Mouse (Mus musculus): Measurements from ENCODE around the gene Hmgxb4.

Hmgxb4 gene

DNA sequence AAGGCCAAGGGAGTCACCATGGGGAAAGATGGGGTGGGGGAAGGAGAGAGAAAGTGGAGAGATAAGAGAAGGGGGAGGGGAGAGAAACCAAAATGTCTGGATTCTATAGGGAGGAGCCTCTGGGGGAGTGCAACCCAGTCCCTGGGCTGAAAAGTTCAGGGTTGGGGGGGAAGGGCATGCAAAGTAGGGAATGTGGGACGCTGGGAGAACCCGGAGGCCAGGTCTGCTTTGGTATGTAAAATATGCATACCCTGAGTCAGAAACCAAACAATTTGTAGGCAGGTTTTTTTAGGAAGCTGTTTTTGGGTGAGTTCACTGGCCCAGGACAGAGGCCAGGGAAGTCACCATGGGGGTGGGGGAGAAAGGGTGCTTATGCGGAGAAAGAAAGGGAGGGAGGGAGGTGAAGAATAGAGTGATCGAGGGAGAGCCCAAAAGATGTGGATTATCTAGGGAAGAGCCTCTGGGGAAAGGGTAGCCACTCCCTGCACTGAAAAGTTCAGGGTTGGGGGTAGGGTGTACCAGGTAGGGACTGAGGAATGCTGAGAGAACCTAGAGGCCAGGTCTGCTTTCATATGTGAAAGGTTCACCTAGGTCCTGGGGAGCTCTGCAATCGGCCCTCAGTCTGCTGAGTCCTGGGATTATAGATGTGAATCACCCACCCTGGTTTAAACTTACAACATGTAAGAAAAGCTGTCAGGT, 25.3 kb downstream of the Hmgxb4 start:
- DNase-seq (ENCODE audit: low read depth) = no peak

DNA sequence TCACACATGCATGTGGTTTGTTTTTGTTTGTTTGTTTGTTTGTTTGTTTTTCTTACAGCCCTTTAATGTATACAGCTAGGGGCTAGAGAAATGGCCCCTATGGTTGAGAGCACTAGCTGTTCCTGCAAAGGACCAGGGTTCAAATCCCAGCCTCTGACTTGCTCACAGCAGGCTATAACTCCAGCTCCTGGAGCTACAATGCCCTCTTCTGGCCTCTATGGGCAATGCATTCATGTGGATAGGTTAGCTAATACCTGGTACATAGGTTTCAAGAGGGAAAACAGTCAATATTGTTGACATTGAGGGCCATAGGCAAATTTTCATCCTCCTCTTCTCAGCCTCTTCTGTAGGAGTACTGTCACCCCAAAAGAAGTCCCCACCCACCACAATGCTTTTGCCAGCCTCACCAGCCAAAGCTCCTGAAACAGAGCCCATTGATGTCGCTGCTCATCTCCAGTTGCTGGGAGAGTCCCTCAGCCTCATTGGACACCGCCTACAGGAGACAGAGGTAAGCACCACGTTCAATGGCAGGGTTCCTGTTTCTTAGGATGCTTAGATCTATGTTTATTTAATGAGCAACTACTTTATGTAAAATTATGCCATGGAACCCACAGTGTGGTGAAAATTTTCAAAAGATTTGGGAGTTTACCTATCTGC, 30.6 kb downstream of the Hmgxb4 start:
- peak; percentile 29 for DNase-seq (ENCODE audit: low read depth)

DNA sequence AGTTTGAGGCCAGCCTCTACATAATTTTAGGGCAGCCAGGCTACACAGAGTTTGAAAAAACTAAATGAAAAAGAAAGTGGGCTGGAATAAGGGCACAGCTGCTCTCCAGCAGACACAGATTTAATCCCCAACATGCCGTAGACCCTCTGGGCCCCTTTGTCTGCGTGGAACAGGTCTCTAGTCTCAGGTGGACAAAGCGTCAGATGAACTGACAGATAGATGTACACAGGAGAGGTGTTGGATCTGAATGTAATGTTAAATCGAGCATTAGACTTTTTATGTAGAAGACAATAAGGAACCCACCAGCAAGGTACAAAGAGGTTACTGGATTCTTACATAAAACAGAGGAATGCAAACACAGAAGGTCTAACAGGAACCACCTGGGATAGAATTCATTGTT, 32.7 kb downstream of the Hmgxb4 start:
- no peak for DNase-seq (ENCODE audit: low read depth)

DNA sequence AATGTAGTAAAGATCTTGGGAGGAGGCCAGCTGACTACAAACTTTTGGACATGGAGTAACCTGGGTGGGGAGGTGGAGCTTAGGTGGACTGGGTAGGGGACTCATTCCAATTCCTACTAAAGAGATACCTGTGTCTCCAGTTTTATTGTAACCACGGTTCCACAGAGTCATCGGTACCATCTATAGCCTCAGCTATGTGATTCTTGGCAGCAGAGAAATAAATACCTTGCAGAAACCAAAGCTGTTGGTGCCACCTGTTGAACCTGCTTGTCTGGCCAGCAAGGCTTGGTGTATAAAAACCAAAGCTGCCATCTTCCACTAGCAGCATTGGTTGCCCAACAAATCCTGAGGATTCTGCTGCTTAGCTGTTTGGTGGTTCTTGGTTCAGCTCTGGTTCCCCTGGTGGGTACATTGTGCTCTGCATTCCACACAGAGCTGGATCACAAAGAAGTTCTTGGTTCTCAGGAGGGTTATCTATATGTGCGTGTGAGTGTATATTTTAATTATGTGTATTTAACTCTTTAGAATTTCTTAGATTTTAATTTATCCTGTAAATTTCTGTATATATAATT, 37.4 kb downstream of the Hmgxb4 start:
- DNase-seq (ENCODE audit: low read depth) = no peak

DNA sequence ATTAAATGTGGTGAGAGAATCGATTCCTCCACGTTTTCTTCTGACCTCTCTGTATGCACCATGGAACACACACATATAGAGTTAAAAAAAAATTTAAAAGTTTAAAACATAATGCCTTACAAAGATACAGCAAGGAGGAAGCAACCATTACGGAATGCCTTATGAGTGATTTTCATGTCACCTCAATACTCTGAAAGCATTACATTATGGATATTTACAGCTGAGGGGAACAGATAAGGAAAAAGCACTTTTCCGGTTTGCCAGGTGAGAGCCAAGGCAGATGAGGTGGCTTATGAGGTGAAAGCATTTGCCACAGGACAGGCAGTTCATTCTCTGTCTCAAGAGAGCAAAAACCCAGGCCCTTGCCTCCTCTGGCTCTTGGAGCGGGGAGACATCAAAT, 39.8 kb downstream of the Hmgxb4 start:
- no peak for DNase-seq (ENCODE audit: low read depth)

DNA sequence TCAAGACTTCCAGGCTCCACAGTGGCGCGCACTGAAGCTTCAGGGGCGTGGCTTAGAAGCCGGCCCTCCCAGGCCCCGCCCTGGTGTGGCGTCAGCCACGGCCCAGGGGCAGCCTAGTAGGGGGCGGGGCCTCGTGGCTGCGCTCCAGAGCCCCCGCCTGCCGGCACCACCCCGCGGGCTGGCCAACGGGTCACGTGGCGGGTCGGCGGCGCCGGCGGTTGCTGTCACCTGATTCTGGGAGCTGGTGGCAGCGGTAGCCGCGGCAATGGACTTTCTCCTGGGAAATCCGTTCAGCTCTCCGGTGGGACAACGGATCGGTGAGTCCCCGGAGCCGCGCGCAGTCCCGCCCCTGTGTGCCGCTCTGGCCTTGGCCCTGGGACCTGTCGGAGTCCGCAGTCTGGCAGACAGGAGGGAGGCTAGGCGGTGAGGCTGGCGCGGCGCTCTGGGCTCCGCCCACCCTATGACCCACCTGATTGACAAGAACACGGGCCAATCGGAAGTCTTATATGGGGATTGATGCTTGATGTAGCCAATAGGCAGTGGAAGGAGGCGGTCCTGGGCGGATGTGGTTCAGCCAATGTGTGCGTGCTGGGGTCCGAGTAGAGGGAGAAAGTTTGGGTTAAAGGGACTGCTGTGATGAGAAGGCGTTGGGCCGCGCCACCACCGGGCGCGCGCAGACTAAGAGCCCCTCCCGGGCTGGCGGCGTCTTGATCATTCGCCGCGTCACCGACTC, 40.5 kb downstream of the Hmgxb4 start, which contains the start of gene Tom1:
Gene Tom1 (plus strand): TSS at position 195 of the 733 bp plus-strand sequence.
- peak; percentile 100 for DNase-seq (ENCODE audit: low read depth)

DNA sequence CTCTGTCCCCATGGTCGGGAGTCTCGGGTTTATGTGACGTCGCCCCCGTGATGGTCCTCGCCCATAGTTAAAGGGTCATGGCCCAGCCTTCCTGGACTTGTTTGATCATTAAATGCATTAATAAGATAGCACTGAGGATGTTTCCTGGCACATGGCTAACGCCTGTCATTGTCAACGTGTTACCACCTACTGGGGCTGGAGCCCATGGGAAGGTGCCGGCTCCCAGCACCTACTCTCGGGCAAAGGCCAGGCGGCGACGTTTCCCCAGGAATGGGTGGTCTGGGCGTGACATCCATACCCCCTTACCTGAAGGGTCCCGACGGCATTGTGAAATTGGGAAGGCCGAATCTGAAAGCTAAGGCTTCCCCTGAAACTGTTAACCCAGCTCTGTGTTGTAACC, 41.1 kb downstream of the Hmgxb4 start:
- DNase-seq (ENCODE audit: low read depth) = no peak

DNA sequence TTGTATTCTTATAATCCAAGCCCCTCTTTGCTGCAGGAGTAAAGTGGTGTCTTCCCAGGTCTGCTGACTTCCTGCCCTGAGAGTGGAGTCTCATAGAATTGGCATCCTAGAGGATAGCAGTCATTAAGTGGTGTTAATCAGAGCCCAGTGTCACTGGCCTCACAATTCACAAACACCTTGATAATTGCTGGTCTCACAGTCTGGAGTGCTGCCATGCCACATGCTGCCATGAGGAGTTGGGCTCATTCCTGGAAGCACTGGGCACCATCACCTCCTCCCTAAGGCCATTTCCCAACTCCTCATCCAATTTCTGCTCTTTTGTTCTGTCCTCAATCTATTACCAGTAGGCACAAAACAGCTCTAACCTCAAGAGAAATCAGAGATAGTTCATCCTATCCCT, 42.5 kb downstream of the Hmgxb4 start:
- no peak for DNase-seq (ENCODE audit: low read depth)

DNA sequence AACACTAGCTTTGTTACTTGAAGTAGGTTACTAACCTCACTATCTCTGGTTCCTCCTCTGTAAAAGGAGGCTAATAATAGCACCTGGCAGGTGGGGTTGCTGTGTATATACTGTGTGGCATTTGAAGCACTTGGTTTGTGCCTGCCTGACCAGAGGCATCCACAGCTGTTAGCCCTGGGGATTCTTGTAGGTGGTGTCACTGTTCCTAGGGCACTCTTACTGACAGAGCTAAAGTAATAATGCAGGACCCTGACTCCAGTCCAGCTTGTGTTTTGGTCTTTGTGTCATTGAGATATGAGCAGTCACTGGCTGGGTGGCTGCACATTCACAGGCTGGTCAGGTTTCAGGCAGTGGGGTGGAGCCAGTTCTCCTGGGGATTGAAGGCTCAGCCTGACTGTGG, 45.3 kb downstream of the Hmgxb4 start:
- no peak for DNase-seq (ENCODE audit: low read depth)

DNA sequence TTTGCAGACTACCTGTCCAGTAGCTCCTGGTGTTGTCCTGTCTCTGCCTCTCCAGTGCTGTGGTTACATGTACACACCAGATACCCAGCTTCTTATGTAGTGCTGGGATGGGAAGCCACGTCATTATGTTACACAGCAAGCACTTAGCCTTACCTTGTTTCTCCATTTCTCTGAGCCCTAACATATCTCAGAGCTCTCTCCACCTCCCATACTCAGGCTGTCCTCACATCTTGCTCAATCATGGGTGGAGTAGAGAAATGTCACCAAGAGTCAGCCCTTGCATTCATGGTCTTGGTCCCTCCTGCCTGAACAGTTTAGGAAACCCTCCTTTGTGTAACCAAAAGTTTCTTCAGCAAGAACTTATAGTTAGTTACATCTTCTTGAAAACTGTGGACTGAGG, 46.6 kb downstream of the Hmgxb4 start:
- no peak for DNase-seq (ENCODE audit: low read depth)

DNA sequence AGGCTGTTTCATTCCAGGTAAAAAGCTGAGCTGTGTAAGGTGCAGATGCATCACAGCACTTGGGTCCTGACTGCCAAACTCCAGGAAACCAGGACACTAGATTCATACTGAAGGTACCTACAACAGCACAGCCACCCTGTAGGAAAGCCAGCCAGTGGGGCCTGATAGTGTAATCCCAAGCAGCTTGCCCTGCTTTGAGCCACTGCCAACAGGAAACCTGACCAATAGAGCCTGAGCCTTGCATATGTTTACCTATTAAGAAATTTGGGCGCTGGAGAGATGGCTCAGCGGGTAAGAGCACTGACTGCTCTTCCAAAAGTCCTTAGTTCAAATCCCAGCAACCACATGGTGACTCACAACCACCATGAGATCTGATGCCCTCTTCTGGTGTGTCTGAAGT, 49.0 kb downstream of the Hmgxb4 start:
- no peak for DNase-seq (ENCODE audit: low read depth)

DNA sequence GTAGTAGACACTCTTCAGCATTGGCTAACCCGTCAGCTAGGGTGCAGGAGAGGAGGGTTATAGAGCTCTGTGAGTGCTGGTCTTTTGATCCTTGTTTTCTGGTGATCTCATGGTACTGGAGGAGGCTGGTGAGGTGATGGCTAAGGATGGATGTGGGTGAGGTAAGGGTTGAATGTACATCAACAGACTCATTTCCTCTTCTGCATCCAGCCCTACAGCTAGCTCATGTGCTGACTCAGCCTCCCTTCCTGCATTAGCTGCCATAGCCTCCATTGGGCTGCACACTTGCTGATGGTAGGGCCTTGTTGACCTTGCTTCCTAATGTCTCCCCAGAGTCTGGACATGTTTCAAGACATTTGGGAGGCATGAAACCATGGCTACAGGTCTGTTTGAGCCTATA, 49.8 kb downstream of the Hmgxb4 start:
- no peak for DNase-seq (ENCODE audit: low read depth)

DNA sequence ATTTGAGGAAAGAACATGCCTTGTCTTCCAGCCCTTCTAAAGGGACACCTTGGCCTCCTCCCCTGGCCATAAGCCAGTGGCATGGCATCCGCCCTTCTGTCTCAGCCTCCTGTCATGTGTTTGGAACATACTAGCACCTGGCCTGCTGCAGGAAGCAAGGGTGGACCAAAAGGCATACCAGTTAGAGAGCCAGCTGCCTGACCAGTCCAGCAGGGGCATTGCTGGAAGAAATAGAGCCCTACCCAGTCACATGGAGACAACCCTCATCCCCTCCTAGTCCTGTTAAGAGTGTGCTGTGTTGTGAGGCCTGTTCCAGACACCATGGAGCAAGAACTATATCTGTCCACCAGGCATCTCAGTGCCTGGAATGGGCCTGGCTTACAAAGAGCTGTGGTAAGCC, 53.1 kb downstream of the Hmgxb4 start:
- no peak for DNase-seq (ENCODE audit: low read depth)

DNA sequence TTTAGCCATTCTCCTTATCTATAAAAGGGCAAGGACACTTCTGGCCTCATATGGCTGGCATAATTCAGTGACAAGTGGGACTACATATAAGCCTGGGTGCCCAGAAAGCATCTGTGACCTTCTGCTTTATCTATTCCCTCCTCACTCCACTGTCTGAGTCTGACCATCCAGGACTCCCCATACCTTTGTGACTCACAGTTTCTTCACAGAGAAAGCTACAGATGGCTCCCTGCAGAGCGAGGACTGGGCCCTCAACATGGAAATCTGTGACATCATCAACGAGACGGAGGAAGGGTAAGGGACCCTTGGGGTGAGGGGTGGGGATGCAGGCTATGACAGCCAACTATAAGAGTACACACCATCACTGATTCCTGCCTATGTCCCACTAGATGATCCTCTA, 54.6 kb downstream of the Hmgxb4 start:
- DNase-seq (ENCODE audit: low read depth) = no peak

DNA sequence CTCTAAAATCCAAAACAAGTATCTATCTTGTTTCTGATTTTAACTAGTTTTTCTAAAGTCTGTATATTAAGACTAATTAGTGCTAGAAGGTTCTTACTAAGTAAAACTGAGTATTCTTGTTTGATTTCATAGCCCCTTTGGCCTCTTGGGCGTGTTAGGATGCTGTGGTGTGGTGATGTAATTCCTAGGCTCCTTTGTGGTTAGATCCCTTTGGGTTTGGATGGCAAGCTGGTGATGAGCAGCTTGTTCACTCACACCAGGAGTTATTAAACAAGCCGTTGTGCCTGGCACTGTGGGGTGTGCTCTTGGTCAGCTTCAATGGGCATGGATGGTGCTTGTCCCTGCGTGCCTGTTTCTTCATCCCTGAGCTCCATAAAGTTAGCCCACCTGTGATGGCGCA, 60.2 kb downstream of the Hmgxb4 start:
- DNase-seq (ENCODE audit: low read depth) = no peak

DNA sequence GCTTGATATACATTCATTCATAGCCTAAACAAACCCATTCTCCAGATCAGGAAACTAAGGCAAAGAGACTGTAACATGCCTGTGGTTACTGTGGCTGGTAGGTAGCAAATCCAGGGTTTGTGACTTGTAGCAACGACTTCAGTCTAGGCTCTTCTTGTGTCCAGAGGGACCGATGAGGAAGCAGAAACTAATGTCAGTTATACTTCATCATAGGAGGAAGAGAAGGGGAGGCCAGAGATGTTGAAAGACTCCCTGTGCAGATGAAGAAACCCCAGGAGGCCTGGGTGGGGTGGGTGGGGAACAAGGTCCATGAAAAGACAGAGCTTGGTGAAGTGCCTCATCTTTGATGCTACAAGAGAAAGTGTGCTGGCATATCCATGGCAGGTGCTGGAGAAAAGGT, 62.5 kb downstream of the Hmgxb4 start:
- no peak for DNase-seq (ENCODE audit: low read depth)

DNA sequence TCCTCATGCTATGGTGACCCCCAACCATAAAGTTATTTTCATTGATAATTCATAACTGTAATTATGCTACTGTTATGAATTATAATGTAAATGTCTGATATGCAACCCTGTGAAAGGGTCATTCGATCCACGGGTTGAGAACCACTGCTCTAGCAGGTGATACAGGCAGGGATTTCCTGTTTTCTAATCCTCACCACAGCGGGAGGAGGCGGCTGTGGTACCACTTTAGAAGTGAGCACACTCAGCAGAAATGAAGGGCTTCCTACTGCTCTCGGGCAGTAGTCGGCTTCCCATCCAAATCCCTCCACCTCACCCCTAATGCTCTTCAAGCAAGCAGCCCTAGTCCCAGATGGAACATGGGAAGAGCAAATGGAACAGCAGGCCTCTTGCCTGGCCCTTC, 66.9 kb downstream of the Hmgxb4 start:
- no peak for DNase-seq (ENCODE audit: low read depth)

DNA sequence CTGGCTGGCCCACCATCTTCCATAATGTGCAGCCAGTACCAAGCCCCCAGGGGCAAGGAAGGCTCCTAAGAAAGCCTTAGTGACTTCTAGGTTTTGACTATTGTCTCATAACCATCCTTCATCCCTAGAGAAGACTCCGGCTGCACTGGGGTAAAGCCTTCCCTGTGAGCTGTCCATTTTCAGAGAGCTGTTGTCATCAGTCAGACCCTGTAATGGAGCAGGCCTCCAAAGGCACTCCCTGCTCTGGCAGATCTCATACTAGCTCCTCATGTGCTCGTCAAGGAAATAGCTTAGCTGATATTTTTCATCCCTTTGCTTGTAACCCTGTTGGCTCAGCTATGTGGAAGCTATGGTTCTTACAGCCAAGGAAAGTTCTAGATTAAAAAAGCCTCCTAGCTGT, 67.7 kb downstream of the Hmgxb4 start:
- no peak for DNase-seq (ENCODE audit: low read depth)

DNA sequence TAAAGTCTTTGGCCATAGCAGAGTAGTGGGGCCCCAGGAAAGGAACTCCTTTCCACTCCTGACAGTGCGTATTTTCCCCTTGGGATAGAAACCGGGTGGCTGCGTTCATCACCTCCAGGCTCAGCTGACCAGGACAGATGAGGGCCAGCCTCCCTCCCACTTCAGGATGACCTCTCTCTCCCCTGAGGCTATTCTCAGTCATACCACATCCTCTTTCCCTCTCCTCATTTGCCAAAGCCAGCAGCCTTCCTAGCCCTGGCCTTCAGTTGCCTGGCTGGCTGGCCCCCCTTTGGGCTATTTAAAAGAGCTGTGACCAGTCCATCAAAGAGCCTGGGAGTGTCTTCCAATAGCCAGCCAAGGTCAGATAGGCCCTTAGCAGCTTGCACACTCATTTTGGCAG, 70.1 kb downstream of the Hmgxb4 start:
- no peak for DNase-seq (ENCODE audit: low read depth)

DNA sequence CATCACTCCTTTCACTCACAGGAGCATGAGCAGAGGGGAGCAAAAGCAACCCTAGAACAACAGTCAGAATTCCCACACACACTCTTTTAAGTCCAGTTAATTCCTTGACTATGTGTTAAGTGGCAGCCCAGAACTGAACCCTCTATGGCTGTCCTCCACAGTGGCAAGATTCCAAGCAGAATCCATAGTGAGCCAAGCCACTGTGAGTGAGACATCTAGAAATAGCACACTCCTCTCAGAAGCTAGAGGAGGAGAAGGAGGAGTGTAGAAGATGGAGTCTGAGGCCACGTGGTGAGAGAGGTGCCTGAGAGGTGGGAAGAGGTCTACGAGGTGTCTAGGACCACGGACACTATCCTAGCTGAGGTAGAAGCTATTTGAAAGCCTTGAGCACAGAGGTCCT, 71.6 kb downstream of the Hmgxb4 start:
- DNase-seq (ENCODE audit: low read depth) = no peak

DNA sequence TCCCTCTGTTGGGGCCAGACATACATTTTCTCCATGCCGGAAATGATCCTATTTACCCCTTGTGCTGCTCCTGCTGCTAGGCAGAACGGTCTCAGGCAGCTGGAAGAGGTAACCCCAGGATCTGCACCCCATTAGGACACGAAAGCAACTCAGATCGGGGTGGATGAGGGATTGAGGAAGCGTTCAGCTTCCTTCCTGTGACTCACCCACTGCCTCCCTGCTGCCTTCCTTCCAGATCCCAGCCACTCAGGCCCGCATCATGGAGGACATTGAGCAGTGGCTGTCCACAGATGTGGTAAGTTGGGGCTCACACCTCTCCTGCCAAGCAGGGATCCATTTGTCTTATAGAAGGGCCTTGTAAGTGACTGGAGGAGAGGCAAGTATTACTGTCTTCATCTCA, 74.1 kb downstream of the Hmgxb4 start:
- no peak for DNase-seq (ENCODE audit: low read depth)

DNA sequence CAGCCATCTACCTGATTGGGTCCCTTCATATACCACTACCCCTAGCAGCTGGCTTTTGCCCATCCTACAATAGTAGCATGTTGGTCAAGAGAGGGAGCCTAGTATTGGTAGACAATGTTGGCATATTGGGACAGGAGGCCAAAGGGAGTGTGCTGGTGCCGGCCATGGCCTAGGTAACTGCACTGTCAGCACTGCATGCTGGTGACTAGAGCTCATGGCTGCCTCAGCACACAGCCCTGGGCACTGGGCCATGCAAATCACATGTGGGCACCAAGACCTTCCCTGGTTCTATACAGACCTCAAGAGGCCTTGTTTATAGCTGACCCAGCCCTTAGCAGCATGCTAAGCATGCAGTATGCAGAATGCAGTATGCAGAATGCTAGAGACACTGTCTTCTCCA, 77.1 kb downstream of the Hmgxb4 start:
- DNase-seq (ENCODE audit: low read depth) = no peak
